Mouse (Mus musculus): ENCODE data around the gene Nkx1-2. TPM values are rescaled to one million over a fixed set of nuclear protein-coding genes. Genes with fewer than 3 reads are reported as not detected.

Nkx1-2 gene
- polyA plus RNA-seq, 1 experiment from 2014 or later: 0.04 TPM

DNA sequence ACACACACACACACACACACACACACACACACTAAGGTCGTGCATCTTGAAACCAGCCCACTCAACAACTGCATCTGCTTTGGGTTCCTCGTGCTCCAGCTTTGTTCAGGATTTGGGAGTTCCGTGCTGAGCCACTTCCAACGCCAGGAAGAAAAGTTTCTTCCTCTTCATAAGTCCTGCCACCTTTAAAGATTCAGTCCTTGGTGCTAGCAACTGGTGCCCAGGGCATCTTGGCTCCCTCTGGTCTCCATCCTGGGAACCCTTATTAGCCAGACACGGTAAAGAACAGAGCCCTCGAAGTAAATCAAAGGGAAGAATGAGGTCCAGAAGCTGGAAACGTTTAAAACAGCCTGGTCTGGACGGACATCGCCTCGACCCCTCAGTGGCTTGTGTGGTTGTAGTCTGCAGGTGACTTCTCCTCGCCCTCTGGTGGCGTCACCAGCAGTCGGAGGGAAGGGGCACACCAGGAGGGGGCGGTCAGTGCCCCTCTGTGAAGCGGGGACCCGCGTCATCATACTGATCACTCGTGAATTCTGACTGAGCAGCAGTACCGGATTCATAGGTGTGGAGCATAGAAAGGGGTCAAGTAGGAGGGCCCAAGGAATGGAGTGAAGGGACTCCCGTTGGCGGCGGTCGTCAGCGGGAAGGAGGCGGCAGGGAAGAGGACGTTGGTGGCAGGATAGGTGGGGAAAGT, 2.7 kb downstream of the Nkx1-2 start:
- Histone ChIP-seq H3K9me3 (replicated peaks; ENCODE audit: control insufficient read depth, low read length) (no peaks in the 10 kb centered on the region), H3K36me3 (ENCODE audit: control insufficient read depth, insufficient read depth, low read length) (no peaks in the 10 kb centered on the region), H3K27ac (ENCODE audit: low read depth, low read length) (no peak overlapping the region), H3K27me3 (ENCODE audit: control insufficient read depth, insufficient read depth, low read length) (peaks cover 60% of the 10 kb centered on the region), H3K9ac (ENCODE audit: low read depth, low read length) (0 out of 2 replicates have a peak overlapping the region, but pooled peaks have one; percentile 18), H3K4me3 (ENCODE audit: low read depth, low read length) (peak overlapping the region; percentile 59), H3K4me2 (peak overlapping the region; percentile 96), H3K4me1 (ENCODE audit: control insufficient read depth, insufficient read depth, low read length) (peaks cover 14% of the 10 kb centered on the region; the same call in 1 of the 2 replicates)
- WGBS (ENCODE audit: insufficient replicate concordance): 7% methylated on average over 26 of the region's 26 CpGs
- 0 out of 2 replicates have a peak, but pooled peaks have one; percentile 9 for ATAC-seq (replicated peaks; ENCODE audit: insufficient number of reproducible peaks, low FRiP score, low TSS enrichment)

DNA sequence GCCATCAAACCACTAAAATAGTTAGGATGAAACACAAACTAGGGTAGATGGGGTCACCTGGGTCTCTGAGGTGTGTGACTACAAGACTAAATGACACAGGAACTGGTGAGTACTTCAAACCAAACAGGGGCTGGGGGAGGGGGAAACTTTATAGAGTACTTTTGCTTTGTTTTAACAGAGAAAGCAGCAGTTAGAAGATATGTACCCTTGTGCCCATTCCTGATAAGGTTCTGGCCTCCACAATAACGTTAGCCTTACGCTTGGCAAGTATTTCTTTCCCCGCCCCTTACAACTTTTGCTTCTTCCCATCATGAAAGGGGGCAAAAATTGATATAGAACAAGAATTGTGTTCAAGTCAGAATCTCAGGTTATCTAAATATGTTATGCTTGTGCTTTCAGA, 3.6 kb downstream of the Nkx1-2 start:
- WGBS (ENCODE audit: insufficient replicate concordance): 65% methylated on average over 3 of the region's 3 CpGs
- Histone ChIP-seq H3K4me3 (ENCODE audit: low read depth, low read length) (no peak overlapping the region), H3K9ac (ENCODE audit: low read depth, low read length) (no peak overlapping the region), H3K9me3 (replicated peaks; ENCODE audit: control insufficient read depth, low read length) (no peaks in the 10 kb centered on the region), H3K36me3 (ENCODE audit: control insufficient read depth, insufficient read depth, low read length) (no peaks in the 10 kb centered on the region), H3K4me2 (no peak overlapping the region), H3K27me3 (ENCODE audit: control insufficient read depth, insufficient read depth, low read length) (peaks cover 51% of the 10 kb centered on the region), H3K27ac (ENCODE audit: low read depth, low read length) (no peak overlapping the region), H3K4me1 (ENCODE audit: control insufficient read depth, insufficient read depth, low read length) (peaks cover 14% of the 10 kb centered on the region; the same call in 1 of the 2 replicates)
- no peak for ATAC-seq (replicated peaks; ENCODE audit: insufficient number of reproducible peaks, low FRiP score, low TSS enrichment)

DNA sequence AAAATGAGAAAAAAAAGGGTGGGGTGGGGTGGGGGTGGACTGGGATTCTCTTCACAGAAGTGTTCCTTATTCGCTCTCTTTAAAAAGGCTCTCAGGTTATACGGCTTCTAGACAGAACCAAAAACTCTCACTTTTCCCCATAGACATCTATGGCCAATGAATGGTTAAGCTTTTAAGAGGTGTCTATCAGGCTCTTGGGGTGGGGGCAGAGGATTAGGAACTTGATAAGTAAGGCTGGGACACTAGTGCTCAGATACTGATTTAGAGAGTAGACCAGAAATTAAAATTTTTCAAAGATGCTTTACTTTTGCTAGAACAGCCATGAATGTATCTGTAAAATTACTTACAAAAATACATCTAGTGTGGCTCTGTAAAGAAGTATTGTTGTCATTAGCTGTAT, 5.1 kb downstream of the Nkx1-2 start:
- Histone ChIP-seq H3K36me3 (ENCODE audit: control insufficient read depth, insufficient read depth, low read length) (no peaks in the 10 kb centered on the region), H3K27ac (ENCODE audit: low read depth, low read length) (no peak overlapping the region), H3K4me2 (no peak overlapping the region), H3K9ac (ENCODE audit: low read depth, low read length) (no peak overlapping the region), H3K9me3 (replicated peaks; ENCODE audit: control insufficient read depth, low read length) (no peaks in the 10 kb centered on the region), H3K27me3 (ENCODE audit: control insufficient read depth, insufficient read depth, low read length) (peaks cover 37% of the 10 kb centered on the region), H3K4me1 (ENCODE audit: control insufficient read depth, insufficient read depth, low read length) (peaks cover 9% of the 10 kb centered on the region; the same call in 1 of the 2 replicates), H3K4me3 (ENCODE audit: low read depth, low read length) (no peak overlapping the region)
- WGBS (ENCODE audit: insufficient replicate concordance): 85% methylated on average over 2 of the region's 2 CpGs
- no peak for ATAC-seq (replicated peaks; ENCODE audit: insufficient number of reproducible peaks, low FRiP score, low TSS enrichment)

DNA sequence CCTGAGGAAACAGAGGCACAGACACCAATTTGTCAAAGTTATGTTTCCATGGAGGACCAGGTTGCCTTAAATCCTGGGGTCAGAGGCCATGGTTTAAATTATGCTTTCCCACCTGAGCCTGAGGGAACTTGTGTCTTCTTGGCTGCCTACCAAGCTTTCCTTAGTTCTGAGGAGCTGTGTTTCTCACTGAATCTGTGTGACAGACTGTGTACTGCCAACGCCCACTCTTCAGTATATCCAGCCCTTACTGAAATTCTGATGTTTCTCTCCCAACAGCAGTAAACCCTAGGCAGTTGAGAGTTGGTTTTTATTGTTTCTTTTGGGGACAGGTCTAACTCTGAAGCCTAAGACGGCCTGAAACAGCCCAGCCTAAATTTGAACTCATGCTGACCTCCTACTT, 5.7 kb downstream of the Nkx1-2 start:
- Histone ChIP-seq H3K9ac (ENCODE audit: low read depth, low read length) (no peak overlapping the region), H3K4me3 (ENCODE audit: low read depth, low read length) (no peak overlapping the region), H3K27me3 (ENCODE audit: control insufficient read depth, insufficient read depth, low read length) (peaks cover 31% of the 10 kb centered on the region), H3K27ac (ENCODE audit: low read depth, low read length) (no peak overlapping the region), H3K4me2 (no peak overlapping the region), H3K9me3 (replicated peaks; ENCODE audit: control insufficient read depth, low read length) (no peaks in the 10 kb centered on the region), H3K36me3 (ENCODE audit: control insufficient read depth, insufficient read depth, low read length) (no peaks in the 10 kb centered on the region), H3K4me1 (ENCODE audit: control insufficient read depth, insufficient read depth, low read length) (peaks cover 7% of the 10 kb centered on the region; the same call in 1 of the 2 replicates)
- ATAC-seq (replicated peaks; ENCODE audit: insufficient number of reproducible peaks, low FRiP score, low TSS enrichment): no peak
- 72% methylated on average over 2 of the region's 2 CpGs for WGBS (ENCODE audit: insufficient replicate concordance)

DNA sequence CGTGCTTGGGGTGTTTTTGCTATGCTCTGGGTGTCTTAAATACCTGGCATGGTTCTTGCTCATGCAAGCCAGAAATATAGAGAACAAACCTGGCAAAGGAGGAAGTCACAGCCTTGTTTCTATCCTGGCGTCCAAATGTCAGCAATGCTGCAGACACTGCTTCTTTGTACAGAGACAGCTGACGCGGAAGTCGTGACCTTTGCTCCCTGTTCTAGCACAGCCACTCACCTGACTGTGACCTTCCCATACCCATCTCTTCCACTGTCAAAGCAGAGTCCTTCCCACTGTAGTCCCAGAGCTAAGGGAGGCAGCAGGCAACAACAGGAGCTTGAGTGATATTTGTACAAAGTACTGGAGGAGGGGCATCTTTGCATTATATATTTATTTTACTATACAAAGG, 9.8 kb downstream of the Nkx1-2 start:
- Histone ChIP-seq H3K27ac (ENCODE audit: low read depth, low read length) (no peak overlapping the region), H3K9me3 (replicated peaks; ENCODE audit: control insufficient read depth, low read length) (no peaks in the 10 kb centered on the region), H3K36me3 (ENCODE audit: control insufficient read depth, insufficient read depth, low read length) (no peaks in the 10 kb centered on the region), H3K27me3 (ENCODE audit: control insufficient read depth, insufficient read depth, low read length) (no peaks in the 10 kb centered on the region), H3K4me2 (no peak overlapping the region), H3K4me1 (ENCODE audit: control insufficient read depth, insufficient read depth, low read length) (0 out of 2 replicates have a peak, but pooled peaks cover 3% of the 10 kb centered on the region), H3K4me3 (ENCODE audit: low read depth, low read length) (no peak overlapping the region), H3K9ac (ENCODE audit: low read depth, low read length) (no peak overlapping the region)
- 58% methylated on average over 5 of the region's 5 CpGs for WGBS (ENCODE audit: insufficient replicate concordance)
- no peak for ATAC-seq (replicated peaks; ENCODE audit: insufficient number of reproducible peaks, low FRiP score, low TSS enrichment)

DNA sequence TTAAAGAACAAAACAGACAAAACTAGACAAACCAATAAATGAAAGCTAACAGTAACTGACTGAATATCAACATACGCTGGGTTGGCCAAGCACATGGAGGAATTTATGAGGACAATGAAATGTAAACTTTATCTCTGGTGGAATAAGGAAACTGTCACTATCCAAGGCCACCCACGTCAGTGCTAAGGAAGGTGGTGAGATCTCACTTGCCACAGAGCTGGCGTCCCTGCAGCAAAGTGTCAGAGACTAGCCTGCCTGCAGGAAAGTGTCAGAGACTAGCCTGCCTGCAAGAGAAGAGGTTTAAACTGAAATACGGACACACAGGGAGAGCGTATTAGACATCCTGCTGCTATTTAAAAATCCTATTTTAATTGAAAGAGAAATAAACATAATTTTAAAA, 12.3 kb downstream of the Nkx1-2 start:
- Histone ChIP-seq H3K9me3 (replicated peaks; ENCODE audit: control insufficient read depth, low read length) (no peaks in the 10 kb centered on the region), H3K36me3 (ENCODE audit: control insufficient read depth, insufficient read depth, low read length) (no peaks in the 10 kb centered on the region), H3K9ac (ENCODE audit: low read depth, low read length) (no peak overlapping the region), H3K4me3 (ENCODE audit: low read depth, low read length) (no peak overlapping the region), H3K27ac (ENCODE audit: low read depth, low read length) (no peak overlapping the region), H3K27me3 (ENCODE audit: control insufficient read depth, insufficient read depth, low read length) (no peaks in the 10 kb centered on the region), H3K4me2 (no peak overlapping the region), H3K4me1 (ENCODE audit: control insufficient read depth, insufficient read depth, low read length) (0 out of 2 replicates have a peak, but pooled peaks cover 3% of the 10 kb centered on the region)
- WGBS (ENCODE audit: insufficient replicate concordance): 51% methylated on average over 5 of the region's 5 CpGs
- no peak for ATAC-seq (replicated peaks; ENCODE audit: insufficient number of reproducible peaks, low FRiP score, low TSS enrichment)

DNA sequence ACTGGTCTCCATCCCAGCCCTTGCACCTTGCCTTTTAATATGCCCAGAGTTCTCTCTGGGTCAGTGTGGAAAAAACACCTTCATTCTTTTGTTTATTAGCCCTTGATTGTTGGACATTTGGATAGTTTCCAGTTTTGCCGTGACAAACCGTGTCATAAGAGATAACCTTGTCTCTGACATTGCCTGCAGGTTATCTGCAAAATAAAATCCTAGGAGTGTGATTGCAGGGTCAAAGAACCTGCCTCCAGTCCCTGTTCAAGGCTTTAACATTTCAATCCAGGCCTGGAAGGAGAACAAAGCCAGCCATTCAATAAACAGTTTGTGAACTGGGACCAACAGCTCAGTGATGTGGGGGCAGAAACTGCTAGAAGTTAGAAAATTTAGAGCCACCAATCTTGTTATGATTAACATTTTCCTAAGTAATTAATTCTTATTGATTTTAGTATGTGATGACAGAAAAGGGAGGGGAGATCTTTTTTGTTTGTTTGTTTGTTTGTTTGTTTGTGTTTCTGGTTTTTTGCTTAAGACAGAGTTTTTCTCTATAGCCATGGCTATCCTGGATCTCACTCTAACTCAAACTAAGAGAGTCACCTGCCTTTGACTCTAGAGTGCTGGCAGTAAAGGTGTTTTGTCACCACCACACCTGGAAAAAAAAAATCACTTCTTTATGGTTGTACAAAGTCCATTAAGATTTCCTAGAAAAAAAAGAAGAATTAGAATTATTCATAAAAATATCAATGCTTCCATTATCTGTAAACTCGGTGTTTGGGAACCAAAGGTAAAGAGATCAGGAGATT, 13.5 kb downstream of the Nkx1-2 start:
- no peaks in the 10 kb centered on the region for H3K36me3 ChIP-seq (ENCODE audit: control insufficient read depth, insufficient read depth, low read length)

DNA sequence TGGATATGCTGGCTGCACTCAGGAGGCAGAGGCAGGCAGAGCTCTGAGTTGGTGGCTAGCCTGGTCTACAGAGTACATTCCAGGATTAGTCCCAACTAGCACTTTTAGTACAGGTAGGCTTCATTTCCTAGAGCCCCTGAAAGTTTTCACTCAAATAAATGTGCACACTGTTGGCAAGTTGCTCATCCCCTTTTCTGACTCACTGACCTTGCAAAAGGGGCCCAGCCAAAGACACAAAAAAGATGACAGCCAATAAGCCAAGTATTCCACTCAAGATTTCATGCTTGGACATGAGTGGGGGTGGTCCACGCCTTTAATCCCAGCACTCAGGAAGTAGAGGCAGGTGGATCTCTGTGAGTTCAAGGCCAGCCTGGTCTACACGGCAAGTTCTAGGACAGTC, 18.0 kb downstream of the Nkx1-2 start:
- no peak overlapping the region for H3K4me2 ChIP-seq
- 81% methylated on average over 2 of the region's 2 CpGs for WGBS (ENCODE audit: insufficient replicate concordance)
- peaks cover 5% of the 10 kb centered on the region; the same call in 1 of the 2 replicates for H3K4me1 ChIP-seq (ENCODE audit: control insufficient read depth, insufficient read depth, low read length)
- no peaks in the 10 kb centered on the region for H3K9me3 ChIP-seq (replicated peaks; ENCODE audit: control insufficient read depth, low read length)
- no peak for ATAC-seq (replicated peaks; ENCODE audit: insufficient number of reproducible peaks, low FRiP score, low TSS enrichment)
- no peaks in the 10 kb centered on the region for H3K36me3 ChIP-seq (ENCODE audit: control insufficient read depth, insufficient read depth, low read length)
- no peak overlapping the region for H3K27ac ChIP-seq (ENCODE audit: low read depth, low read length)
- H3K9ac ChIP-seq (ENCODE audit: low read depth, low read length): no peak overlapping the region
- no peak overlapping the region for H3K4me3 ChIP-seq (ENCODE audit: low read depth, low read length)
- 0 out of 2 replicates have a peak, but pooled peaks cover 2% of the 10 kb centered on the region for H3K27me3 ChIP-seq (ENCODE audit: control insufficient read depth, insufficient read depth, low read length)

More for the DNA sequence above, 13.5 kb downstream of the Nkx1-2 start:
- 42% methylated on average over 3 of the region's 3 CpGs for WGBS (ENCODE audit: insufficient replicate concordance)
- Histone ChIP-seq H3K9me3 (replicated peaks; ENCODE audit: control insufficient read depth, low read length) (no peaks in the 10 kb centered on the region), H3K4me2 (no peak overlapping the region), H3K27me3 (ENCODE audit: control insufficient read depth, insufficient read depth, low read length) (no peaks in the 10 kb centered on the region), H3K9ac (ENCODE audit: low read depth, low read length) (no peak overlapping the region), H3K4me3 (ENCODE audit: low read depth, low read length) (no peak overlapping the region), H3K27ac (ENCODE audit: low read depth, low read length) (no peak overlapping the region), H3K4me1 (ENCODE audit: control insufficient read depth, insufficient read depth, low read length) (0 out of 2 replicates have a peak, but pooled peaks cover 3% of the 10 kb centered on the region)
- no peak for ATAC-seq (replicated peaks; ENCODE audit: insufficient number of reproducible peaks, low FRiP score, low TSS enrichment)

All from heart, embryonic 11.5 days (tissue).